Mouse (Mus musculus) small intestine, adult 2 months (tissue): ENCODE measurements around the gene Creg1. TPM values are rescaled to one million over a fixed set of nuclear protein-coding genes. Genes with fewer than 3 reads are reported as not detected.

ENCODE experiments used
- H3K27ac ChIP-seq: fragments of 200-500 bp; 2 replicates; pipeline ENCODE4 v1.5.1; 2012; ENCODE audit warnings: low read depth, low read length, control low read depth, inconsistent platforms; ENCODE audit not compliant: insufficient read depth
- H3K27me3 ChIP-seq: fragments of 200-500 bp; 2 replicates; pipeline ENCODE4 v1.6.1; 2012; ENCODE audit warnings: mild to moderate bottlenecking, moderate library complexity, low read length, inconsistent platforms; ENCODE audit not compliant: control insufficient read depth, insufficient read depth
- H3K36me3 ChIP-seq: fragments of 200-500 bp; 2 replicates; pipeline ENCODE4 v1.6.1; 2012; ENCODE audit warnings: mild to moderate bottlenecking, low read length, control low read depth, inconsistent platforms; ENCODE audit not compliant: control insufficient read depth, insufficient read depth
- H3K4me1 ChIP-seq: fragments of 200-500 bp; 2 replicates; pipeline ENCODE4 v1.6.1; 2012; ENCODE audit warnings: low read length, inconsistent platforms, mixed read lengths; ENCODE audit not compliant: control insufficient read depth, insufficient read depth, insufficient read length
- H3K4me3 ChIP-seq: fragments of 200-500 bp; 2 replicates; pipeline ENCODE4 v1.5.1; 2012; ENCODE audit warnings: low read depth, mild to moderate bottlenecking, control low read depth, inconsistent platforms, low read length, moderate library complexity
- CTCF ChIP-seq: fragments of 200-500 bp; IDR thresholded peaks from 2 replicates; pipeline ENCODE4 v1.5.1; 2012; ENCODE audit warnings: low read depth, mild to moderate bottlenecking, control low read depth, inconsistent platforms, low read length, moderate library complexity, mixed read lengths; ENCODE audit not compliant: insufficient replicate concordance, insufficient read length; ENCODE audit errors: extremely low read depth
- POLR2A ChIP-seq: fragments of 200-500 bp; IDR thresholded peaks from 2 replicates; pipeline ENCODE4 v1.6.1; 2012; ENCODE audit warnings: low read depth, mild to moderate bottlenecking, control low read depth, inconsistent platforms, low read length, moderate library complexity
- WGBS: fragments of 180-500 bp; shearing (Covaris S2); methylation state at CpG from one replicate; pipeline ENCODE4 v1.1.7; 2018; 5-methylcytosine and 5-hydroxymethylcytosine counted together
- polyA plus RNA-seq: library from polyadenylated mRNA; depleted of rRNA; stranded (reverse); fragments of >200 nt; gene quantifications from 2 replicates; pipeline ENCODE4 v1.2.3, GENCODE M21; 2012

The Creg1 gene
- polyA plus RNA-seq, 1 experiment: 48.2 TPM

DNA sequence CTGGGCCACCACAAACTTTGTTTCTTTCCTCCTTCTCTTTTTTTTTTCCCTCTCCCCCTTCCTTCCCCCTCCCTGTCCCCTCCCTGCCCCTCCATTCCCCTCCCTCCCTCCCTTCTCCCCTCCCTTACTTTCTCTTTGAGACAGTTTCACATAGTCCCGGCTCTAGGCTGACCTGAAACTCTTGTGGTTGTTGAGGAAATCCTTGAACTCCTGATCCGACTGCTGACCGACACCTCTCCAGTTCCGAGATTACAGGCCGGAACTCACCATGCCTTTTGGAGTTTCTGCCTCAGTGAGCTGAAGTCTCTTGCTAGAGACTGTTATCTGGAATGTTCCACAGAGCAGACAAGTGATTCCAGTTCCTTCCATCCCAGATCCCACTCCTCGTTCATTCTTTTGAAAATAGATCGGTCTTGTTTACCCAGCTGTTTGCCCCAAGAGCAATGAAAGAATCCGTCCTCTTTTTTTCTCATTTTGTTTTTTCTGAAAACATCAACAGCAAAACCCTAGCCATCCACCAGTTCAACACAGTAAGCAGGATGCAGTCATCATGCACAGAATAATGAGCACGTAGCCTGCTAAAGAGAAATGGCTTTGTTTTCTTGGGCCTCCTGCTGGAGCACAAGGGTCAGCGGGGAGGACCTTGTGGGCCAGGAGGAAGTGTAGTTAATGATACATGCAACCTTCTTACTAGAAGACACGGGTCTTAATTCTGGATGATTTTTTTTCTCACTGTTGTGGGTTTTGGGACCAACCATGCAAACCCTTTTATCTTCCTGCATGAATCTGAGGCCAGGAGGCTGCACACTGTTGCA is 39.1 kb upstream of the Creg1 start:
- no peaks in the 10 kb centered on the region for H3K36me3 ChIP-seq
- H3K27ac ChIP-seq: no peak overlapping the region
- H3K27me3 ChIP-seq: no peaks in the 10 kb centered on the region
- TF ChIP-seq POLR2A (no peak), CTCF (no peak)
- no peaks in the 10 kb centered on the region; the same call in 1 of the 2 replicates for H3K4me1 ChIP-seq
- H3K4me3 ChIP-seq: no peak overlapping the region
- WGBS: 32% methylated on average over 11 of the region's 11 CpGs

DNA sequence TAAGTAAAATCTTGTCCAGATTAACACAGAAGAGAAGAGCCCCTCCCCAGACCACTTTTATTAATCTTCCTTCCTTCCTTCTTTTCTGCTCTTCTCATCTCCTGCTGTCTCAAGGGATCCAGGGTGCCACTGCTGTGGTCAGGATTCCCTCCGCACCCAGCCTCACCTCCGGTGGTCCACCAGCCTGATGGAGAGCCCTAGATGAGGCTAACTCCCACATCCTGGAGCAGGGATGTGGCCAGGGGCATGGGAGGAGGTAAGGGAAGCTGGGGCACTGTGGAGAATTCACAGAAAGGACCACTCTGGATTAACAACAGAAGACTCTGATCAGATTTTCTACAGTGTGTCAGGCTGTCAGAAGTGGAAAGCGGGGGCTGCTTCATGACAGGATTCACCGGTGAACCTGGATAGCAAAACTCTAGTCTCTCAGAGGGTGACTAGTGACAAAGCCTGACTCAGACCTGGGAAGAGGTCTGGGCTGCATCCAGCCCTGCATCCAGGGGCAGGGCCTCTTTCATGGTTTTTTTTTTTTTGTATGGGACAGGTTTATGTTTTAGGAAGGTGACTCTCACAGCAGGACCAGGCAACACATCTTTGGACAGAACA is 38.4 kb upstream of the Creg1 start:
- TF ChIP-seq POLR2A (no peak), CTCF (no peak)
- 93% methylated on average over 4 of the region's 4 CpGs for WGBS
- H3K4me1 ChIP-seq: no peaks in the 10 kb centered on the region; the same call in 1 of the 2 replicates
- no peak overlapping the region for H3K4me3 ChIP-seq
- H3K27ac ChIP-seq: no peak overlapping the region
- H3K36me3 ChIP-seq: no peaks in the 10 kb centered on the region
- no peaks in the 10 kb centered on the region for H3K27me3 ChIP-seq

DNA sequence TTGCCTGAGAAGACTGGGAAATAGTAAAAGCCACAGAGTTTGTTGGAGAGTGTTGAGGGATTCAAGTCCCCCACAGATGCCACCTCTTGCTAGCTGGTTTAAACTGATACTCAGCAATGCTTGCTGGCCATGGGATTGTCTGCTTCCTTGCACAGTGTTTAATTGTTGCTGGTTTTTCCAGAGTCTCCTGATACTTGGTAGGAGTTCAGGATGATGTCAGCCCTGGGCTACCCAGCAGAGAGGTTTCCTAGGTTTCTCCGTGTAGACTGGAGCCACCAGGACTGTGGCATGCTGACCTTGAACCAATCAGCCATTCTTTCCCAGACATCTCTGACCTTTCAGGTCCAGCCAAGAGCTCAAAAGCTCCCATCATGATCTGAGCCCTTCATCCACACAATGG is 36.6 kb upstream of the Creg1 start:
- 54% methylated on average over 1 of the region's 1 CpGs for WGBS
- H3K27ac ChIP-seq: no peak overlapping the region

GRCm38 (mm10) chr1:165728057-165728639 is 35.4 kb upstream of the Creg1 start:
- H3K27ac ChIP-seq: no peak overlapping the region
- WGBS: 82% methylated on average over 3 of the region's 3 CpGs
- no peaks in the 10 kb centered on the region for H3K36me3 ChIP-seq
- TF ChIP-seq POLR2A (no peak), CTCF (no peak)
- H3K27me3 ChIP-seq: no peaks in the 10 kb centered on the region
- no peaks in the 10 kb centered on the region; the same call in 1 of the 2 replicates for H3K4me1 ChIP-seq
- no peak overlapping the region for H3K4me3 ChIP-seq

More for the DNA sequence above, 36.6 kb upstream of the Creg1 start:
- TF ChIP-seq POLR2A (no peak), CTCF (no peak)
- H3K27me3 ChIP-seq: no peaks in the 10 kb centered on the region
- no peak overlapping the region for H3K4me3 ChIP-seq
- H3K36me3 ChIP-seq: no peaks in the 10 kb centered on the region
- H3K4me1 ChIP-seq: no peaks in the 10 kb centered on the region; the same call in 1 of the 2 replicates

- H3K4me3 ChIP-seq: no peak overlapping the region
- no peak for TF ChIP-seq POLR2A
- WGBS: 36% methylated on average over 1 of the region's 1 CpGs
- no peak overlapping the region for H3K27ac ChIP-seq
- no peaks in the 10 kb centered on the region for H3K4me1 ChIP-seq
- no peaks in the 10 kb centered on the region for H3K36me3 ChIP-seq
- no peaks in the 10 kb centered on the region for H3K27me3 ChIP-seq
Observed at GRCm38 (mm10) chr1:165730129-165730528, 33.4 kb upstream of the Creg1 start.

DNA sequence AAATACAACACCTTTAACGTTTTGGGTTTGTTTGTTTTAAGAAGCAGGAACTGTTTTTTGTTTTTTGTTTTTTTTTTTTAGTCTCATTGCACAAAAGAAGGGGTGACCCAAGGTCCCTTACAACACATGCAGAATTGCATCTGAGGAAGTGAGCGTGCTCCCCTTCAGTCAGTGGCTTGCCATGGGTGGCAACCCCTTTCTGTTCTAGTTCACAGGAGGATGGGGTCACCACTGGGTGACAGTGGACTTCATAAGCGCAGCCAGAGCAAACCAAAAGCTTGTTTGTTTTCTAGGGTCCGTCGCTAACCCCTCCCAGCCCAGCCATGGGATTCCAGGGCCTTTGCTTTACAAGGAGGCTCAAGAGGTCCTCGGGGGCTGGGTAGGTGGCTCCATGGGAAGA is 32.0 kb upstream of the Creg1 start:
- no peaks in the 10 kb centered on the region for H3K4me1 ChIP-seq
- no peaks in the 10 kb centered on the region for H3K27me3 ChIP-seq
- 60% methylated on average over 6 of the region's 6 CpGs for WGBS
- H3K36me3 ChIP-seq: no peaks in the 10 kb centered on the region
- TF ChIP-seq CTCF (no peak), POLR2A (no peak)
- no peak overlapping the region for H3K27ac ChIP-seq
- H3K4me3 ChIP-seq: no peak overlapping the region

DNA sequence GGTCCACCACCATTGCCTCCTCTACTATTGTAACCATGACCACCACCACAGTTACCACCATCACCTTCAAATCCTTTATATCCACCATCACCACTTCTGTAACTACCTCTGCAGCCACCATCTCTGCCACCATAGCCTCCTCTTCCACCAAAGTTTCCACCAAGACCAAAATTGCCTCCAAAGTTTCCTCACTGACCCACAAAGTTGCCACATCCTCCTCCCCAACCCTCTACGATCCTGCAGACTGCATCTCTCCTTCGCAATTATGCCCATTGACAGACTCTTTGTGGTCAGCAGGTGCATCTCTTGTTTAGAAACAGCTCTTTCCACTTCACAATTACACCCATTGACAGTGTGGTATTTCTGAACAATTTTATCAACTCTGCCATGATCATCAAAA is 28.7 kb upstream of the Creg1 start:
- H3K4me3 ChIP-seq: no peak overlapping the region
- no peaks in the 10 kb centered on the region for H3K36me3 ChIP-seq
- TF ChIP-seq POLR2A (no peak), CTCF (no peak)
- WGBS: 76% methylated on average over 2 of the region's 2 CpGs
- no peak overlapping the region for H3K27ac ChIP-seq
- no peaks in the 10 kb centered on the region for H3K4me1 ChIP-seq
- no peaks in the 10 kb centered on the region for H3K27me3 ChIP-seq
